Mouse (Mus musculus): ENCODE data around the gene Trmt1l.

GRCm38 (mm10) chr1:151428263-151429221, at the start of gene Trmt1l, which contains the start of gene Swt1:
- TF ChIP-seq POLR2AphosphoS5 (IDR thresholded peaks at IDR 0.05; ENCODE audit: insufficient replicate concordance, low read depth, low read length) (no peak), CTCF (IDR thresholded peaks at IDR 0.05; ENCODE audit: low read depth, low read length) (no peak)
